Mouse (Mus musculus) stomach, embryonic 16.5 days (tissue): ENCODE data around the gene Prss34. TPM values are rescaled to one million over a fixed set of nuclear protein-coding genes. Genes with fewer than 3 reads are reported as not detected.
A peak's percentile ranks its signal among the peaks of the same experiment; 100 is the strongest.

Experiments
- ATAC-seq: fragments of 200-750 bp; cut with Nextera tagmentation; 2 replicates; pipeline ENCODE4 v1.8.0; 2017; ENCODE audit warnings: moderate number of reproducible peaks, moderate TSS enrichment; ENCODE audit not compliant: insufficient read depth, low FRiP score
- H3K27ac ChIP-seq: fragments of 300-500 bp; sonication (generic); 2 replicates; pipeline ENCODE4 v1.5.1; 2014; ENCODE audit warnings: low read length
- H3K27me3 ChIP-seq: fragments of 300-500 bp; sonication (generic); 2 replicates; pipeline ENCODE4 v1.6.1; 2014; ENCODE audit warnings: low read length, control low read depth, mixed read lengths; ENCODE audit not compliant: control insufficient read depth, insufficient read depth
- H3K36me3 ChIP-seq: fragments of 300-500 bp; sonication (generic); 2 replicates; pipeline ENCODE4 v1.6.1; 2014; ENCODE audit warnings: low read length; ENCODE audit not compliant: control insufficient read depth, insufficient read depth
- H3K4me1 ChIP-seq: fragments of 300-500 bp; sonication (generic); 2 replicates; pipeline ENCODE4 v1.6.1; 2014; ENCODE audit warnings: low read length, control low read depth, mixed read lengths; ENCODE audit not compliant: control insufficient read depth, insufficient read depth
- H3K4me2 ChIP-seq: fragments of 300-500 bp; sonication (generic); 2 replicates; pipeline ENCODE4 v1.6.1; 2014; ENCODE audit warnings: low read depth, low read length, mixed read lengths
- H3K4me3 ChIP-seq: fragments of 300-500 bp; sonication (generic); replicated peaks from 2 replicates; pipeline ENCODE4 v1.5.1; 2014; ENCODE audit warnings: mild to moderate bottlenecking, low read length
- H3K9ac ChIP-seq: fragments of 300-500 bp; sonication (generic); 2 replicates; pipeline ENCODE4 v1.6.1; 2014; ENCODE audit warnings: low read length
- H3K9me3 ChIP-seq: fragments of 300-500 bp; sonication (generic); replicated peaks from 2 replicates; pipeline ENCODE4 v1.6.1; 2016; ENCODE audit warnings: low read length, control low read depth; ENCODE audit not compliant: control insufficient read depth
- WGBS: fragments of 180-500 bp; shearing (Covaris S2); extraction: QIAGEN DNeasy Blood & Tissue Kit; methylation state at CpG from one replicate; pipeline ENCODE4 v1.1.7; 2014; 5-methylcytosine and 5-hydroxymethylcytosine counted together
- polyA plus RNA-seq: library from polyadenylated mRNA; unstranded; fragments of >200 nt; fragmentation: Nextera tagmentation; extraction: Ambion mirVana; gene quantifications from 2 replicates; pipeline ENCODE4 v1.2.1, GENCODE M21; 2015

Gene Prss34
- 1.3 and 1.4 TPM in 2 replicates for polyA plus RNA-seq

DNA sequence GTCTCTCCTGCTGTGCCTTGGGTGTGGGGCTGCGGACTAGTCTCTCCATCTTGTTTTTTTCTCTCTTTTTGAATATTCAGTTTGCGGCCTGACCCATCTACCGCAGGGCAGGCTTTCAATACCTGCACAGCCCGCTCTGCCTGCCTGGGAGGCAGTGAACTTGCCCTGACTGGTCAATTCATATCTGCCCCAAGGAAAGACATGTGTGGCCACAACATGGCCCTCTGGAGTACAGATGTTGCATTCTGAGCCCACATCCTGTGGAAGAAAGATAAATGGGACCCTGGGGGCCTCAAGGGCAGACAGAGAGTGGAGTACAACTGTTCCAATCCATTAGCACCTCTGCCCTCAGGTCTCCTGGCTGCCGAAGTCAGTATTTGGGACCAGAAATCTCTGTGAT, at the start of gene Prss34:
TSS of gene Prss34 (plus strand) at position 301 of the 400 bp plus-strand sequence.
- no peak within 1 kb of the TSS for H3K27ac ChIP-seq
- no peaks in the 10 kb centered on the region for H3K4me1 ChIP-seq
- no peak within 1 kb of the TSS for H3K9ac ChIP-seq
- 76% methylated on average over 5 of the region's 5 CpGs for WGBS
- H3K36me3 ChIP-seq: no peaks in the 10 kb centered on the region
- no peak for ATAC-seq
- no peak within 1 kb of the TSS for H3K4me3 ChIP-seq
- H3K9me3 ChIP-seq: no peaks in the 10 kb centered on the region
- H3K27me3 ChIP-seq: no peaks in the 10 kb centered on the region
- H3K4me2 ChIP-seq: no peak within 1 kb of the TSS

- H3K36me3 ChIP-seq: no peaks in the 10 kb centered on the region
- H3K27me3 ChIP-seq: peaks cover 5% of the 10 kb centered on the region; the same call in 1 of the 2 replicates
- H3K27ac ChIP-seq: no peak overlapping the region
- 79% methylated on average over 8 of the region's 8 CpGs for WGBS
- no peak overlapping the region for H3K4me3 ChIP-seq
- H3K4me2 ChIP-seq: no peak overlapping the region
- ATAC-seq: no peak
- H3K4me1 ChIP-seq: no peaks in the 10 kb centered on the region
- H3K9ac ChIP-seq: no peak overlapping the region
- no peaks in the 10 kb centered on the region for H3K9me3 ChIP-seq
Measured at GRCm38 (mm10) chr17:25250181-25250835, 47.9 kb upstream of the Prss34 start.

DNA sequence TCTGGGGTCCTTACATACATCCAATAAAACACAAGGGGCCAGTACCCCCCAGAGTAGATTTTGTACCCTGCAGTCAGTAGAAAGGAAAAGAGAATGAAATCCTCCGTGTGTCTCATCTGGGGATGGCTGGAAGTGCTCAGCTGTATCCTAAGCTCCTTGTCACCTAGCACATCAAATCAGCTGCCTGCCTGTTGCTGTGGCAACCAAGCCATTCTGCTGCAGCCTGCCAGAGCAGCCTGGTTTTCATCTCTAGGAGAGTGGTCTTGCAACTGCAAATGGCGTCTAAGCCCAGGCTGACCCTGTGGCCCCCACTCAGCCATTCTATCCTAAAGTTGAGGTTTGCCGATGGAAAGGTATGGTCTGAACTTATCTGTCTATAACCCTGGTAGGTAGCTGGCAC, 45.6 kb upstream of the Prss34 start:
- H3K9me3 ChIP-seq: no peaks in the 10 kb centered on the region
- no peak for ATAC-seq
- peaks cover 11% of the 10 kb centered on the region; the same call in 1 of the 2 replicates for H3K4me1 ChIP-seq
- H3K9ac ChIP-seq: no peak overlapping the region
- H3K36me3 ChIP-seq: no peaks in the 10 kb centered on the region
- 50% methylated on average over 3 of the region's 3 CpGs for WGBS
- peaks cover 5% of the 10 kb centered on the region; the same call in 1 of the 2 replicates for H3K27me3 ChIP-seq
- H3K4me2 ChIP-seq: no peak overlapping the region
- H3K27ac ChIP-seq: no peak overlapping the region
- no peak overlapping the region for H3K4me3 ChIP-seq

DNA sequence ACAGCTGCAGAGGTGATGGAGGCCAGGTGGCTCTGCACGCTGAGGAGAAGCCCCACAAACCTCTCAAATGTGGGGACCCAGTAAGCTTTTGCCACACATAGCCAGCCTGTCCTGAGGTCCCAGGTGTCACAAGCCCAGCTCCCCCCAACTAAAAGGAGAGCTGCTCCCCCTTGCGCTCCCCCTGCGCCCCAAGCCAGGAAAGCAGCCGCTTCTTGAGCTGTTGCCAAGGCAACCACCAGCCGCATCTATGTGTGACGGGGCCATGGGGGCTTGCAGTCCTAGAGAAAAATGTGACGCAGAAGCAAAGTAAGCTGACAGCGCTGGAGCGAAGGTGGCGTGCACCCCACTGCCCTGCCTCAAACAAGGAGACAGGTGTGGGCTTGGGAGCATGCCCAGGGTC, 44.4 kb upstream of the Prss34 start:
- H3K4me3 ChIP-seq: no peak overlapping the region
- H3K27ac ChIP-seq: no peak overlapping the region
- H3K4me1 ChIP-seq: peaks cover 15% of the 10 kb centered on the region; the same call in 1 of the 2 replicates
- H3K9me3 ChIP-seq: no peaks in the 10 kb centered on the region
- H3K36me3 ChIP-seq: no peaks in the 10 kb centered on the region
- WGBS: 19% methylated on average over 10 of the region's 10 CpGs
- ATAC-seq: no peak
- H3K9ac ChIP-seq: no peak overlapping the region
- peaks cover 5% of the 10 kb centered on the region; the same call in 1 of the 2 replicates for H3K27me3 ChIP-seq
- no peak overlapping the region for H3K4me2 ChIP-seq

- H3K4me3 ChIP-seq: no peak overlapping the region
- H3K9me3 ChIP-seq: no peaks in the 10 kb centered on the region
- H3K27ac ChIP-seq: no peak overlapping the region
- 54% methylated on average over 2 of the region's 2 CpGs for WGBS
- peaks cover 5% of the 10 kb centered on the region; the same call in 1 of the 2 replicates for H3K27me3 ChIP-seq
- H3K9ac ChIP-seq: no peak overlapping the region
- ATAC-seq: no peak
- H3K4me2 ChIP-seq: no peak overlapping the region; the same call in 1 of the 2 replicates
- H3K36me3 ChIP-seq: no peaks in the 10 kb centered on the region
- H3K4me1 ChIP-seq: peaks cover 15% of the 10 kb centered on the region; the same call in 1 of the 2 replicates
Measured at GRCm38 (mm10) chr17:25255110-25255509, 43.1 kb upstream of the Prss34 start.

DNA sequence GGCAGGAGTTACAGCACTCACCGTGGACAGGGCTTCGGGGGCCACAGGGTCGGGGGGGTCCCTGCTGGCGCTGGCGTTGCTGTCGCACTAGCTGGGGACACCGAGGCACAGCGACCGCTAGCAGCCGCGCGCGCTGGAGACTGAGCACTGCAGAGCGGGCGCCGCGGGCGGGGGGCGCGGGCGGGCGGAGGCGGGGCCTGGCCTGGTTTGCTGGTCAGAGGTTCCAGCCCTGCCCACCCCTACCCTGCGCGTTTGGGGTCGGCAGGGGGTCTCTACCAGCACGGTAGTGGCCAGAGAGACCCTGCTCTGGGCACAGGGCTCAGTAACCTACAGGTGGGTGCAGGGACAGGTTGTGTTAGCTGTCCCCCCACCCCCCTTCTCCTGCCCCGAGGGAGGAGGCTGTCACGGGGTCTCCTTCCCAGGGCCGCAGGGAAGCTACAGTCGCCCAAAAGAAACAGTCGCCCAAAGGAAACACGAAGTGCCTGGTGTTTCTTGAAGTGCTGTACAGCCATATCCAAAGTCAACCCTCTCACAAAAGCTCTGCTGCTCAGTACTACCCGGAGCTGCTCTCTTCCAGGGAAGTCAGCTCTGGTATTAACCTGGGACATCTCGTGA, 41.9 kb upstream of the Prss34 start, which contains the start of gene Baiap3:
TSS of gene Baiap3 (minus strand) at position 225 of the 615 bp plus-strand sequence.
- Histone ChIP-seq H3K27me3 (peaks cover 5% of the 10 kb centered on the region; the same call in 1 of the 2 replicates), H3K27ac (no peak within 1 kb of the TSS), H3K4me3 (peak within 1 kb of the TSS; percentile 44), H3K9me3 (no peaks in the 10 kb centered on the region), H3K9ac (peak within 1 kb of the TSS; percentile 64), H3K4me2 (peak within 1 kb of the TSS; percentile 64), H3K36me3 (no peaks in the 10 kb centered on the region), H3K4me1 (peaks cover 15% of the 10 kb centered on the region; the same call in 1 of the 2 replicates)
- WGBS: 4% methylated on average over 34 of the region's 35 CpGs
- ATAC-seq: peak; percentile 39; the same call in 1 of the 2 replicates

DNA sequence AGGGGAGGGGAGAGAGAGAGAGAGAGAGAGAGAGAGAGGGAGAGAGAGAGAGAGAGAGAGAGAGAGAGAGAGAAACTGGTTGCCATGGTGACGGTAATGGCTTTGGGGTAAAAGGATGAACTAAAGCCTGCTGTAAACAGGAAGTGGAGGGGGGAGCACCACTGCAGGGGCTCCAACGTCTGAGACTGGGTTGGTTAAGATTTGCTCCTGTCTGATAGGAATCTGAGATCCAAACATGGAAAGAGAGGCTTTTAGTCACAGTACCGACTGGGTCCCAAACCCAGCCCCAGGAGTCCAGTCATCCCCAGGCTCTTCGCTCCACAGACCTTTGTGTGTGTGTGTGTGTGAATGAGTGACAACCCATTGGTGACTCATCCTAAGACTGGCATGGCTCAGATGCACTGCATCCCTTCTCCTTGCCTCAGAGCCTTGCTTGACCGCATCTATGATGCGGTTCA, 40.4 kb upstream of the Prss34 start:
- Histone ChIP-seq H3K9ac (0 out of 2 replicates have a peak overlapping the region, but pooled peaks have one; percentile 7), H3K9me3 (no peaks in the 10 kb centered on the region), H3K36me3 (peaks cover 3% of the 10 kb centered on the region), H3K27me3 (peaks cover 5% of the 10 kb centered on the region; the same call in 1 of the 2 replicates), H3K4me1 (peaks cover 15% of the 10 kb centered on the region; the same call in 1 of the 2 replicates), H3K4me3 (no peak overlapping the region), H3K27ac (no peak overlapping the region), H3K4me2 (no peak overlapping the region)
- no peak for ATAC-seq
- 43% methylated on average over 6 of the region's 6 CpGs for WGBS

DNA sequence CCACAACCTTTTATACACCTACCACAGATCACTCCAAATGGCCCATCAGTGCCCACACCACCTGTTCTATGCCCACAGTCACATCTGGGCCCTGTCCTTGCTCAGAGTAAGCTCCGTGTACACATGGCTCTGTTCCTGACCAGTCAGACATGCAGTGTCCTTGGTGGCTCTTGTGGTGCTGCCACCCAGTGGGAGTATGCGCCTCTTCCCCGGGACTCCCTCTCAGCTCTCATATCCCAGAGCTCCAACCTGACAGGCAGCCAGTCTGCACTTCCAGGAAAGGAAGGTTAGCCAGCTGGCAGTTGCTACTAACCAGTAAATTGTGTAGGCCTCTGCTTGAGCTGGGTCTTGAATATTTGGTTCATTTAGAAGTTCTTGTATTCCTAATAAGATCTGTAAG, 33.7 kb upstream of the Prss34 start:
- 63% methylated on average over 3 of the region's 3 CpGs for WGBS
- Histone ChIP-seq H3K4me1 (no peaks in the 10 kb centered on the region), H3K4me2 (no peak overlapping the region), H3K9ac (no peak overlapping the region), H3K27me3 (no peaks in the 10 kb centered on the region), H3K9me3 (no peaks in the 10 kb centered on the region), H3K36me3 (peaks cover 40% of the 10 kb centered on the region), H3K27ac (no peak overlapping the region), H3K4me3 (no peak overlapping the region)
- ATAC-seq: no peak; the same call in 1 of the 2 replicates

GRCm38 (mm10) chr17:25270795-25271335, 27.3 kb upstream of the Prss34 start:
- peak overlapping the region; percentile 22; the same call in 1 of the 2 replicates for H3K9ac ChIP-seq
- WGBS: 69% methylated on average over 2 of the region's 2 CpGs
- peak overlapping the region; percentile 94; the same call in 1 of the 2 replicates for H3K4me3 ChIP-seq
- H3K4me1 ChIP-seq: peaks cover 15% of the 10 kb centered on the region
- no peaks in the 10 kb centered on the region for H3K9me3 ChIP-seq
- no peaks in the 10 kb centered on the region for H3K27me3 ChIP-seq
- peaks cover 18% of the 10 kb centered on the region for H3K36me3 ChIP-seq
- no peak overlapping the region for H3K27ac ChIP-seq
- no peak for ATAC-seq
- peak overlapping the region; percentile 94 for H3K4me2 ChIP-seq
